Mouse (Mus musculus) MEL (cell line): ENCODE measurements around the gene Msx1. TPM values are rescaled to one million over a fixed set of nuclear protein-coding genes. Genes with fewer than 3 reads are reported as not detected.

ENCODE experiments used
- DNase-seq: peaks from one replicate; pipeline ENCODE4 v3.0.0; 2011; ENCODE audit warnings: low read depth, low spot score
- H3K27ac ChIP-seq: 2 replicates; pipeline ENCODE4 v1.5.1; 2012; ENCODE audit warnings: low read depth, mild to moderate bottlenecking, control low read depth, low read length, moderate library complexity; ENCODE audit not compliant: control insufficient read depth
- H3K27me3 ChIP-seq, 2 experiments: fragments of 150-350 bp in 1 of 2; sonication (generic) in 1 of 2; 2 replicates each; pipeline ENCODE4 v1.6.1; 2012; ENCODE audit warnings: low read length in 2 of 2, mild to moderate bottlenecking in 2 of 2, improper control_type of control experiment in 1 of 2, moderate library complexity in 1 of 2; ENCODE audit not compliant: insufficient read depth in 2 of 2, control insufficient read depth in 1 of 2
- H3K36me3 ChIP-seq, 2 experiments: 2 replicates each; pipeline ENCODE4 v1.6.1; 2012 to 2014; ENCODE audit warnings: low read length in 2 of 2, improper control_type of control experiment in 1 of 2, inconsistent platforms in 1 of 2, mild to moderate bottlenecking in 1 of 2; ENCODE audit not compliant: insufficient read depth in 2 of 2, control insufficient read depth in 1 of 2
- H3K4me1 ChIP-seq, 2 experiments: fragments of 150-350 bp in 1 of 2; sonication (generic) in 1 of 2; 2 replicates each; pipeline ENCODE4 v1.6.1; 2012; ENCODE audit warnings: low read length in 2 of 2, improper control_type of control experiment in 1 of 2, mild to moderate bottlenecking in 1 of 2; ENCODE audit not compliant: insufficient read depth in 2 of 2, control insufficient read depth in 1 of 2
- H3K4me3 ChIP-seq, 2 experiments: fragments of 150-350 bp in 1 of 2; sonication (generic) in 1 of 2; 2 replicates each; pipeline ENCODE4 v1.5.1; 2012; ENCODE audit warnings: low read depth in 2 of 2, low read length in 2 of 2, mild to moderate bottlenecking in 2 of 2, moderate library complexity in 2 of 2, control low read depth in 1 of 2, improper control_type of control experiment in 1 of 2; ENCODE audit not compliant: control insufficient read depth in 1 of 2, insufficient read depth in 1 of 2
- H3K79me2 ChIP-seq: 2 replicates; pipeline ENCODE4 v1.6.1; 2012; ENCODE audit warnings: mild to moderate bottlenecking, low read length, moderate library complexity; ENCODE audit not compliant: control insufficient read depth, poor library complexity, insufficient read depth
- H3K9ac ChIP-seq: 2 replicates; pipeline ENCODE4 v1.6.1; 2012; ENCODE audit warnings: low read depth, mild to moderate bottlenecking, control low read depth, low read length, moderate library complexity; ENCODE audit not compliant: control insufficient read depth, poor library complexity, severe bottlenecking
- H3K9me3 ChIP-seq: fragments of 150-350 bp; sonication (generic); replicated peaks from 2 replicates; pipeline ENCODE4 v1.6.1; 2012; ENCODE audit warnings: mild to moderate bottlenecking, low read length, improper control_type of control experiment, moderate library complexity; ENCODE audit not compliant: insufficient read depth
- BHLHE40 ChIP-seq: IDR thresholded peaks from 2 replicates; pipeline ENCODE4 v1.6.1; 2012; ENCODE audit warnings: low read depth, mild to moderate bottlenecking, inconsistent platforms, low read length, improper control_type of control experiment, borderline replicate concordance
- CHD1 ChIP-seq: IDR thresholded peaks from 2 replicates; pipeline ENCODE4 v1.6.1; 2012; ENCODE audit warnings: low read depth, mild to moderate bottlenecking, inconsistent platforms, low read length, improper control_type of control experiment
- EP300 ChIP-seq, 2 experiments: IDR thresholded peaks; 2 replicates each; pipeline ENCODE4 v1.6.1; 2011; ENCODE audit warnings: improper control_type of control experiment in 2 of 2, low read length in 2 of 2, low read depth in 1 of 2, mild to moderate bottlenecking in 1 of 2
- GABPA ChIP-seq: IDR thresholded peaks from 2 replicates; pipeline ENCODE4 v1.6.1; 2012; ENCODE audit warnings: low read depth, mild to moderate bottlenecking, inconsistent platforms, low read length, improper control_type of control experiment, moderate library complexity
- GATA1 ChIP-seq: IDR thresholded peaks from 2 replicates; pipeline ENCODE4 v1.6.1; 2011; ENCODE audit warnings: low read depth, low read length, improper control_type of control experiment
- JUND ChIP-seq: IDR thresholded peaks from 2 replicates; pipeline ENCODE4 v1.6.1; 2011; ENCODE audit warnings: low read depth, mild to moderate bottlenecking, improper control_type of control experiment, low read length
- KAT2A ChIP-seq: conservative IDR thresholded peaks from 2 replicates; pipeline ENCODE4 v1.6.1; 2012; ENCODE audit warnings: low read depth, low read length, improper control_type of control experiment, inconsistent platforms
- MAFK ChIP-seq: IDR thresholded peaks from 2 replicates; pipeline ENCODE4 v1.6.1; 2011; ENCODE audit warnings: low read depth, mild to moderate bottlenecking, low read length, improper control_type of control experiment, borderline replicate concordance
- MAX ChIP-seq: IDR thresholded peaks from 2 replicates; pipeline ENCODE4 v1.6.1; 2011; ENCODE audit warnings: low read length, improper control_type of control experiment
- MAZ ChIP-seq: IDR thresholded peaks from 2 replicates; pipeline ENCODE4 v1.6.1; 2012; ENCODE audit warnings: low read depth, mild to moderate bottlenecking, inconsistent platforms, low read length, improper control_type of control experiment
- MEF2A ChIP-seq: IDR thresholded peaks from 2 replicates; pipeline ENCODE4 v1.6.1; 2014; ENCODE audit warnings: low read depth, mild to moderate bottlenecking, inconsistent platforms, low read length, improper control_type of control experiment; ENCODE audit not compliant: poor library complexity, insufficient replicate concordance, severe bottlenecking; ENCODE audit errors: extremely low read depth
- MXI1 ChIP-seq: IDR thresholded peaks from 2 replicates; pipeline ENCODE4 v1.6.1; 2011; ENCODE audit warnings: mild to moderate bottlenecking, low read depth, low read length, improper control_type of control experiment
- MYB ChIP-seq: IDR thresholded peaks from 2 replicates; pipeline ENCODE4 v1.6.1; 2011; ENCODE audit warnings: mild to moderate bottlenecking, low read depth, low read length, improper control_type of control experiment
- NRF1 ChIP-seq: IDR thresholded peaks from 2 replicates; pipeline ENCODE4 v1.6.1; 2014; ENCODE audit warnings: low read depth, mild to moderate bottlenecking, inconsistent platforms, low read length, improper control_type of control experiment, moderate library complexity; ENCODE audit not compliant: poor library complexity, insufficient read depth, severe bottlenecking
- POLR2A ChIP-seq, 2 experiments: IDR thresholded peaks; 2 replicates each; pipeline ENCODE4 v1.6.1; 2011 to 2012; ENCODE audit warnings: low read length in 2 of 2, mild to moderate bottlenecking in 2 of 2, control low read depth in 1 of 2, improper control_type of control experiment in 1 of 2, low read depth in 1 of 2, moderate library complexity in 1 of 2; ENCODE audit not compliant: control insufficient read depth in 1 of 2, insufficient read depth in 1 of 2, poor library complexity in 1 of 2
- POLR2AphosphoS5 ChIP-seq: IDR thresholded peaks from 2 replicates; pipeline ENCODE4 v1.6.1; 2012; ENCODE audit warnings: low read depth, borderline replicate concordance, mild to moderate bottlenecking, inconsistent platforms, low read length, moderate library complexity, mixed read lengths
- RAD21 ChIP-seq: IDR thresholded peaks from 2 replicates; pipeline ENCODE4 v1.6.1; 2011; ENCODE audit warnings: mild to moderate bottlenecking, low read depth, low read length, improper control_type of control experiment
- TCF12 ChIP-seq: IDR thresholded peaks from 2 replicates; pipeline ENCODE4 v1.6.1; 2014; ENCODE audit warnings: low read depth, mild to moderate bottlenecking, inconsistent platforms, low read length, improper control_type of control experiment, moderate library complexity
- USF1 ChIP-seq: IDR thresholded peaks from 2 replicates; pipeline ENCODE4 v1.6.1; 2014; ENCODE audit warnings: low read depth, mild to moderate bottlenecking, inconsistent platforms, low read length, improper control_type of control experiment, moderate library complexity
- USF2 ChIP-seq, 2 experiments: IDR thresholded peaks; 2 replicates each; pipeline ENCODE4 v1.6.1; 2011 to 2012; ENCODE audit warnings: improper control_type of control experiment in 2 of 2, low read length in 2 of 2, borderline replicate concordance in 1 of 2, inconsistent platforms in 1 of 2, low read depth in 1 of 2, mild to moderate bottlenecking in 1 of 2; ENCODE audit not compliant: insufficient read depth in 1 of 2
- ZMIZ1 ChIP-seq: IDR thresholded peaks from 2 replicates; pipeline ENCODE4 v1.6.1; 2012; ENCODE audit warnings: low read depth, mild to moderate bottlenecking, inconsistent platforms, low read length, improper control_type of control experiment, moderate library complexity
- polyA plus RNA-seq, 2 experiments: library from polyadenylated mRNA; stranded (reverse) in 1 of 2; unstranded in 1 of 2; fragments of >175 nt in 1 of 2; fragments of >200 nt in 1 of 2; gene quantifications; 2 replicates each; pipeline versions ENCODE4 v1.2.1 to v1.2.4; 2012; ENCODE audit warnings: low replicate concordance in 2 of 2, low read depth in 1 of 2; ENCODE audit not compliant: insufficient read length in 2 of 2, insufficient read depth in 1 of 2, missing spikeins in 1 of 2
- total RNA-seq: library from RNA; depleted of rRNA; stranded (reverse); fragments of 300-350 nt; gene quantifications from 2 replicates; pipeline ENCODE4 v1.2.3, GENCODE M21; 2012

Msx1 gene
- total and polyA plus RNA-seq, 3 experiments = not detected

GRCm38 (mm10) chr5:37804512-37805118, 19.8 kb downstream of the Msx1 start:
- Histone ChIP-seq H3K27ac (no peak overlapping the region), H3K9ac (no peak overlapping the region), H3K4me1 (no peaks in the 10 kb centered on the region), H3K79me2 (no peaks in the 10 kb centered on the region), H3K9me3 (no peaks in the 10 kb centered on the region), H3K4me3 (no peak overlapping the region), H3K36me3 (no peaks in the 10 kb centered on the region), H3K27me3 (no peaks in the 10 kb centered on the region; a peak in 1 of 4 replicates)
- no peak for DNase-seq
- TF ChIP-seq MAX (no peak), RAD21 (no peak), USF2 (IDR thresholded peaks at IDR 0.05; ENCODE audit: borderline replicate concordance in 1 of 2, insufficient read depth in 1 of 2, low read depth in 1 of 2, low read length in 2 of 2) (no peak), GABPA (no peak), MYB (no peak), POLR2AphosphoS5 (no peak), GATA1 (no peak), MAZ (no peak), POLR2A (IDR thresholded peaks at IDR 0.05; ENCODE audit: control insufficient read depth in 1 of 2, insufficient read depth in 1 of 2, low read depth in 1 of 2, low read length in 2 of 2, poor library complexity in 1 of 2) (no peak), TCF12 (no peak)

- Histone ChIP-seq H3K36me3 (no peaks in the 10 kb centered on the region), H3K4me1 (no peaks in the 10 kb centered on the region), H3K79me2 (no peaks in the 10 kb centered on the region), H3K27me3 (no peaks in the 10 kb centered on the region; a peak in 1 of 4 replicates), H3K4me3 (no peak overlapping the region), H3K9ac (no peak overlapping the region), H3K9me3 (no peaks in the 10 kb centered on the region; the same call in 1 of the 2 replicates), H3K27ac (no peak overlapping the region)
- DNase-seq = no peak
- TF ChIP-seq NRF1 (no peak), BHLHE40 (no peak), USF2 (IDR thresholded peaks at IDR 0.05; ENCODE audit: borderline replicate concordance in 1 of 2, insufficient read depth in 1 of 2, low read depth in 1 of 2, low read length in 2 of 2) (no peak), MAX (no peak), KAT2A (no peak), MAFK (no peak), MEF2A (no peak), POLR2A (IDR thresholded peaks at IDR 0.05; ENCODE audit: control insufficient read depth in 1 of 2, insufficient read depth in 1 of 2, low read depth in 1 of 2, low read length in 2 of 2, poor library complexity in 1 of 2) (no peak), JUND (no peak), CHD1 (no peak), MYB (no peak), EP300 (IDR thresholded peaks at IDR 0.05; ENCODE audit: low read depth in 1 of 2, low read length in 2 of 2) (no peak), ZMIZ1 (no peak), GATA1 (no peak), USF1 (no peak), MXI1 (no peak), MAZ (no peak)
Observed at GRCm38 (mm10) chr5:37797251-37797650, 27.1 kb downstream of the Msx1 start.
